Mouse (Mus musculus): ENCODE measurements at regions not wholly inside any gene's neighbourhood (a gene's known extent, or its start where the extent isn't known, plus 50 kb on each side); places are given as distances from the start of the nearest gene placed in this dataset.

- H3K36me3 ChIP-seq (ENCODE audit: control insufficient read depth, insufficient read depth, low read length), result no peaks in the 10 kb centered on the region
- H3K4me2 ChIP-seq (ENCODE audit: low read length), result peak overlapping the region; percentile 29; the same call in 1 of the 2 replicates
- 49% methylated on average over 11 of the region's 11 CpGs for WGBS
- H3K9me3 ChIP-seq (ENCODE audit: control insufficient read depth, low read length), result no peaks in the 10 kb centered on the region
- ATAC-seq (ENCODE audit: insufficient number of reproducible peaks, insufficient read depth, low FRiP score, low read depth), result no peak
- H3K4me3 ChIP-seq (ENCODE audit: control insufficient read depth in 1 of 2, insufficient read depth in 1 of 2, low read depth in 1 of 2, low read length in 2 of 2), result no peak overlapping the region
- no peaks in the 10 kb centered on the region for H3K27me3 ChIP-seq (ENCODE audit: control insufficient read depth, insufficient read depth, low read length)
- H3K9ac ChIP-seq (ENCODE audit: low read length), result no peak overlapping the region
- peak overlapping the region; percentile 93 to 94 for H3K27ac ChIP-seq (replicated peaks in 1 of 2; ENCODE audit: control insufficient read depth in 1 of 2, insufficient read depth in 1 of 2, low read depth in 2 of 2, low read length in 2 of 2)
- H3K4me1 ChIP-seq (ENCODE audit: control insufficient read depth in 2 of 2, insufficient read depth in 2 of 2, low read length in 2 of 2), result peaks cover 20 to 31% of the 10 kb centered on the region in 2 experiments
Observed at GRCm38 (mm10) chr16:50753046-50753445, 162.1 kb upstream of the Ccdc54 start.

GRCm38 (mm10) chr16:50752277-50752600 is 161.3 kb upstream of the Ccdc54 start:
- Histone ChIP-seq H3K9me3 (ENCODE audit: control insufficient read depth, low read length) (no peaks in the 10 kb centered on the region), H3K9ac (ENCODE audit: low read length) (no peak overlapping the region), H3K36me3 (ENCODE audit: control insufficient read depth, insufficient read depth, low read length) (no peaks in the 10 kb centered on the region), H3K27me3 (ENCODE audit: control insufficient read depth, insufficient read depth, low read length) (no peaks in the 10 kb centered on the region), H3K27ac (replicated peaks in 1 of 2; ENCODE audit: control insufficient read depth in 1 of 2, insufficient read depth in 1 of 2, low read depth in 2 of 2, low read length in 2 of 2) (peak overlapping the region; percentile 93 to 94), H3K4me2 (ENCODE audit: low read length) (peak overlapping the region; percentile 26), H3K4me1 (ENCODE audit: control insufficient read depth in 2 of 2, insufficient read depth in 2 of 2, low read length in 2 of 2) (peaks cover 20 to 31% of the 10 kb centered on the region in 2 experiments), H3K4me3 (ENCODE audit: control insufficient read depth in 1 of 2, insufficient read depth in 1 of 2, low read depth in 1 of 2, low read length in 2 of 2) (no peak overlapping the region)
- ATAC-seq (ENCODE audit: insufficient number of reproducible peaks, insufficient read depth, low FRiP score, low read depth), result no peak
- 51% methylated on average over 10 of the region's 10 CpGs for WGBS

GRCm38 (mm10) chr16:50751495-50752276 is 160.7 kb upstream of the Ccdc54 start:
- no peaks in the 10 kb centered on the region for H3K27me3 ChIP-seq (ENCODE audit: control insufficient read depth, insufficient read depth, low read length)
- no peaks in the 10 kb centered on the region for H3K9me3 ChIP-seq (ENCODE audit: control insufficient read depth, low read length)
- H3K4me1 ChIP-seq (ENCODE audit: control insufficient read depth in 2 of 2, insufficient read depth in 2 of 2, low read length in 2 of 2), result peaks cover 20 to 31% of the 10 kb centered on the region in 2 experiments
- H3K4me2 ChIP-seq (ENCODE audit: low read length), result peak overlapping the region; percentile 26
- peak overlapping the region; percentile 76 to 94 for H3K27ac ChIP-seq (replicated peaks in 1 of 2; ENCODE audit: control insufficient read depth in 1 of 2, insufficient read depth in 1 of 2, low read depth in 2 of 2, low read length in 2 of 2)
- H3K36me3 ChIP-seq (ENCODE audit: control insufficient read depth, insufficient read depth, low read length), result no peaks in the 10 kb centered on the region
- WGBS, result 63% methylated on average over 9 of the region's 9 CpGs
- no peak for ATAC-seq (ENCODE audit: insufficient number of reproducible peaks, insufficient read depth, low FRiP score, low read depth)
- H3K9ac ChIP-seq (ENCODE audit: low read length), result no peak overlapping the region
- H3K4me3 ChIP-seq (ENCODE audit: control insufficient read depth in 1 of 2, insufficient read depth in 1 of 2, low read depth in 1 of 2, low read length in 2 of 2), result no peak overlapping the region

GRCm38 (mm10) chr16:50747698-50748097 is 156.7 kb upstream of the Ccdc54 start:
- WGBS, result 78% methylated on average over 5 of the region's 5 CpGs
- no peak overlapping the region for H3K27ac ChIP-seq (replicated peaks in 1 of 2; ENCODE audit: control insufficient read depth in 1 of 2, insufficient read depth in 1 of 2, low read depth in 2 of 2, low read length in 2 of 2)
- no peaks in the 10 kb centered on the region for H3K36me3 ChIP-seq (ENCODE audit: control insufficient read depth, insufficient read depth, low read length)
- H3K4me3 ChIP-seq (ENCODE audit: control insufficient read depth in 1 of 2, insufficient read depth in 1 of 2, low read depth in 1 of 2, low read length in 2 of 2), result no peak overlapping the region
- ATAC-seq (ENCODE audit: insufficient number of reproducible peaks, insufficient read depth, low FRiP score, low read depth), result no peak
- H3K4me1 ChIP-seq (ENCODE audit: control insufficient read depth in 2 of 2, insufficient read depth in 2 of 2, low read length in 2 of 2), result peaks cover 8 to 14% of the 10 kb centered on the region in 2 experiments
- no peak overlapping the region for H3K9ac ChIP-seq (ENCODE audit: low read length)
- no peak overlapping the region for H3K4me2 ChIP-seq (ENCODE audit: low read length)
- no peaks in the 10 kb centered on the region for H3K27me3 ChIP-seq (ENCODE audit: control insufficient read depth, insufficient read depth, low read length)
- H3K9me3 ChIP-seq (ENCODE audit: control insufficient read depth, low read length), result no peaks in the 10 kb centered on the region

GRCm38 (mm10) chr16:50745723-50746122 is 154.8 kb upstream of the Ccdc54 start:
- H3K4me1 ChIP-seq (ENCODE audit: control insufficient read depth in 2 of 2, insufficient read depth in 2 of 2, low read length in 2 of 2), result no peaks in the 10 kb centered on the region
- no peaks in the 10 kb centered on the region for H3K27me3 ChIP-seq (ENCODE audit: control insufficient read depth, insufficient read depth, low read length)
- H3K4me3 ChIP-seq (ENCODE audit: control insufficient read depth in 1 of 2, insufficient read depth in 1 of 2, low read depth in 1 of 2, low read length in 2 of 2), result no peak overlapping the region
- H3K36me3 ChIP-seq (ENCODE audit: control insufficient read depth, insufficient read depth, low read length), result no peaks in the 10 kb centered on the region
- no peak for ATAC-seq (ENCODE audit: insufficient number of reproducible peaks, insufficient read depth, low FRiP score, low read depth)
- WGBS, result 25% methylated on average over 2 of the region's 2 CpGs
- no peaks in the 10 kb centered on the region for H3K9me3 ChIP-seq (ENCODE audit: control insufficient read depth, low read length)
- no peak overlapping the region for H3K9ac ChIP-seq (ENCODE audit: low read length)
- no peak overlapping the region for H3K27ac ChIP-seq (replicated peaks in 1 of 2; ENCODE audit: control insufficient read depth in 1 of 2, insufficient read depth in 1 of 2, low read depth in 2 of 2, low read length in 2 of 2)
- no peak overlapping the region for H3K4me2 ChIP-seq (ENCODE audit: low read length)

GRCm38 (mm10) chr16:50737396-50737843 is 146.5 kb upstream of the Ccdc54 start:
- no peaks in the 10 kb centered on the region for H3K27me3 ChIP-seq (ENCODE audit: control insufficient read depth, insufficient read depth, low read length)
- H3K4me1 ChIP-seq (ENCODE audit: control insufficient read depth in 2 of 2, insufficient read depth in 2 of 2, low read length in 2 of 2), result no peaks in the 10 kb centered on the region; a peak in 1 of 4 replicates
- no peak overlapping the region for H3K27ac ChIP-seq (replicated peaks in 1 of 2; ENCODE audit: control insufficient read depth in 1 of 2, insufficient read depth in 1 of 2, low read depth in 2 of 2, low read length in 2 of 2)
- 12% methylated on average over 10 of the region's 10 CpGs for WGBS
- H3K9ac ChIP-seq (ENCODE audit: low read length), result peak overlapping the region; percentile 77
- no peaks in the 10 kb centered on the region for H3K36me3 ChIP-seq (ENCODE audit: control insufficient read depth, insufficient read depth, low read length)
- peak overlapping the region; percentile 48 to 51 for H3K4me3 ChIP-seq (ENCODE audit: control insufficient read depth in 1 of 2, insufficient read depth in 1 of 2, low read depth in 1 of 2, low read length in 2 of 2)
- no peaks in the 10 kb centered on the region for H3K9me3 ChIP-seq (ENCODE audit: control insufficient read depth, low read length)
- peak overlapping the region; percentile 84 for H3K4me2 ChIP-seq (ENCODE audit: low read length)
- ATAC-seq (ENCODE audit: insufficient number of reproducible peaks, insufficient read depth, low FRiP score, low read depth), result no peak

GRCm38 (mm10) chr16:50736151-50737047 is 145.4 kb upstream of the Ccdc54 start:
- Histone ChIP-seq H3K4me3 (ENCODE audit: control insufficient read depth in 1 of 2, insufficient read depth in 1 of 2, low read depth in 1 of 2, low read length in 2 of 2) (peak overlapping the region; percentile 48 to 51), H3K9me3 (ENCODE audit: control insufficient read depth, low read length) (no peaks in the 10 kb centered on the region), H3K4me1 (ENCODE audit: control insufficient read depth in 2 of 2, insufficient read depth in 2 of 2, low read length in 2 of 2) (no peaks in the 10 kb centered on the region; a peak in 1 of 4 replicates), H3K9ac (ENCODE audit: low read length) (peak overlapping the region; percentile 77), H3K27me3 (ENCODE audit: control insufficient read depth, insufficient read depth, low read length) (no peaks in the 10 kb centered on the region), H3K36me3 (ENCODE audit: control insufficient read depth, insufficient read depth, low read length) (no peaks in the 10 kb centered on the region), H3K27ac (replicated peaks in 1 of 2; ENCODE audit: control insufficient read depth in 1 of 2, insufficient read depth in 1 of 2, low read depth in 2 of 2, low read length in 2 of 2) (peak overlapping the region; percentile 6 to 46; a peak in 2 of 4 replicates), H3K4me2 (ENCODE audit: low read length) (peak overlapping the region; percentile 84)
- peak; percentile 83 for ATAC-seq (ENCODE audit: insufficient number of reproducible peaks, insufficient read depth, low FRiP score, low read depth)
- WGBS, result 10% methylated on average over 21 of the region's 21 CpGs
